Mouse (Mus musculus) forebrain, embryonic 11.5 days (tissue): ENCODE measurements at regions not wholly inside any gene's neighbourhood (a gene's known extent, or its start where the extent isn't known, plus 50 kb on each side); places are given as distances from the start of the nearest gene placed in this dataset.

Experiments used
- ATAC-seq: fragments of 200-750 bp; cut with Nextera tagmentation; replicated peaks from 2 replicates; pipeline ENCODE4 v1.8.0; 2017; ENCODE audit warnings: moderate TSS enrichment; ENCODE audit not compliant: low FRiP score
- DNase-seq: peaks from one replicate; pipeline ENCODE4 v3.0.0-alpha.2; 2017; ENCODE audit warnings: low spot score
- H3K27ac ChIP-seq: fragments of 300-500 bp; sonication (generic); 2 replicates; pipeline ENCODE4 v1.5.1; 2014; ENCODE audit warnings: low read depth, low read length
- H3K27me3 ChIP-seq: fragments of 300-500 bp; sonication (generic); 2 replicates; pipeline ENCODE4 v1.6.1; 2014; ENCODE audit warnings: mild to moderate bottlenecking, low read length, mixed read lengths; ENCODE audit not compliant: control insufficient read depth, insufficient read depth
- H3K36me3 ChIP-seq: fragments of 300-500 bp; sonication (generic); 2 replicates; pipeline ENCODE4 v1.6.1; 2014; ENCODE audit warnings: mild to moderate bottlenecking, low read length, moderate library complexity, mixed read lengths; ENCODE audit not compliant: control insufficient read depth, insufficient read depth
- H3K4me1 ChIP-seq: fragments of 300-500 bp; sonication (generic); replicated peaks from 2 replicates; pipeline ENCODE4 v1.6.1; 2014; ENCODE audit warnings: low read length, mixed read lengths; ENCODE audit not compliant: control insufficient read depth, insufficient read depth
- H3K4me2 ChIP-seq: fragments of 300-500 bp; sonication (generic); 2 replicates; pipeline ENCODE4 v1.6.1; 2014; ENCODE audit warnings: low read depth, mild to moderate bottlenecking, low read length, moderate library complexity, mixed read lengths; ENCODE audit not compliant: severe bottlenecking
- H3K4me3 ChIP-seq: fragments of 300-500 bp; sonication (generic); 2 replicates; pipeline ENCODE4 v1.5.1; 2014; ENCODE audit warnings: low read depth, low read length
- H3K9ac ChIP-seq: fragments of 300-500 bp; sonication (generic); 2 replicates; pipeline ENCODE4 v1.6.1; 2014; ENCODE audit warnings: low read length
- H3K9me3 ChIP-seq: fragments of 300-500 bp; sonication (generic); 2 replicates; pipeline ENCODE4 v1.6.1; 2016; ENCODE audit warnings: low read length, mixed read lengths; ENCODE audit not compliant: control insufficient read depth
- WGBS: fragments of 180-500 bp; shearing (Covaris S2); extraction: QIAGEN DNeasy Blood & Tissue Kit; methylation state at CpG from one replicate; pipeline ENCODE4 v1.1.7; 2014; 5-methylcytosine and 5-hydroxymethylcytosine counted together

DNA sequence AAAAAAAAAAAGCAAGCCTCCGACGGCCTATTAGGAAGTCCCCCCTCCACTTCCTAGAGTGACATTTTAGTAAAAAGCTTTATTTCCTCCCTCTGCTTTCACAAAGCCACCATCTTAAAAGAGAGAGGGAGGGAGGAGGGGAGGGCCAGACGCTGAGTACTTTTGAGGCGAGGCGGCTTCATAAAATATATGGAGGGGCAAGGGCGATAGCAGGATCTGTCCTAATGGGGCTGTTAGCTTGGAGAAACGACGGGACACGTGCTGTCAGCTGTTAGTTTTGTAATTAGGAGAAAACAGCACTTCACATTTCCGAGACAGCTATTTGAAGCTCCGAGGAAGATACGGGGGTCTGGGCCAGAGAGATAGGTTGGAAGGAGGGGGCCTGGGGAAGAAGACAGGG, 184.8 kb upstream of the 4931429L15Rik start:
- no peaks in the 10 kb centered on the region for H3K9me3 ChIP-seq
- no peaks in the 10 kb centered on the region for H3K27me3 ChIP-seq
- H3K4me3 ChIP-seq, result no peak overlapping the region
- H3K9ac ChIP-seq, result no peak overlapping the region
- DNase-seq, result no peak
- H3K27ac ChIP-seq, result no peak overlapping the region
- peaks cover 3% of the 10 kb centered on the region; the same call in 1 of the 2 replicates for H3K4me1 ChIP-seq
- no peaks in the 10 kb centered on the region for H3K36me3 ChIP-seq
- 66% methylated on average over 12 of the region's 12 CpGs for WGBS
- ATAC-seq, result no peak
- H3K4me2 ChIP-seq, result no peak overlapping the region

DNA sequence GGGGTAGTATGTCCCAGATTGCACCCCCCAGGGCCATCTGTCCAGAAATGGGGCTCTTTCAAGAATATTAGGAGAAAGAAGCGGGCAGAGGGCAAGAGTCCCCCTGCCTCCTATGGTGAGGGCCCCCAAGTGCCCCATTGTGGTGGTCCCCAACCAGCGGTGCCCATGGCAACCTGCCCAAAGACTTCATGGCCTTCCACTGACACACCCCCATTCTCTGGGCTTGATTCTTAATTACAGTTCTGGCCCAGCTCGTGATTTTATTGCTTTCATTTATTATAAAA, 184.3 kb upstream of the 4931429L15Rik start:
- no peak for ATAC-seq
- DNase-seq, result no peak

DNA sequence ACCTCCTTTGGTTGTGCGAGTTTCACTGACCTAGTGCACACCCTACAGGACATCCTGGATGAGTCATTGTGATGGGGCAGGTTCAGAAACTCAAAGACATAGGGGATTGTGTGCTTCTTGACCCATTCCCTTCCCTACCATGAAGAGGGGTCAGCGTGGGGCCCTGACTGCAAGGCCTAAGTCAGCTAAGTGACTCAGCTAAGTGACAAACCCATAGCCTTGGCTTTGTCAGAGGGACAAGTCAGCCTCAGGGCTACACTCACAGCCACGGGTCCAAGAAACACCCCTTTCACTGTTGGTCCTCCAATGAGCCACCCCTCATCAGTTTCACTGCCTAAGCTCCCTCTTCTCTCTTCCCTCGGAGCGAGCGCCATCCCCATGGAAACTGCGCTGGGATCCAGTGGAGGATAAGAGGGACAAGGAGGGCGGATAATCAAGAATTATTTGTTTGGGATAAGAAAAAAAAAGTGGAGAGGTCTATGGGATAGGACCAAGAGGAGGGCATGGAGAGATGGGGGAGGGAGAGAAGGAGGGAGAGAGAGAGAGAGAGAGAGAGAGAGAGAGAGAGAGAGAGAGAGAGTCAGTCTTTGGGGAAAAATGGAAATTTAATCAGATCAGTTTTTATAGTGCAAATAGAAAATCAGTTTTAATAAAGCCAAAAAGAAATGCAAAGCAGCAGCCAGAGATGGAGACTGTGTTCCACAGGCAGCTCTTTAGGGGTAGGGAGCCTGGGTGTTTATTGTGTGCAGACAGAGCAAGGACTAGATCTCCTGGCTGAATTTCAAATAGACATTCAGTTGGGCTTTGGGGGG, 183.7 kb upstream of the 4931429L15Rik start:
- H3K4me3 ChIP-seq, result no peak overlapping the region
- H3K27ac ChIP-seq, result no peak overlapping the region
- WGBS, result 59% methylated on average over 8 of the region's 8 CpGs
- no peak for DNase-seq
- H3K9ac ChIP-seq, result no peak overlapping the region
- 0 out of 2 replicates have a peak overlapping the region, but pooled peaks have one; percentile 8 for H3K4me2 ChIP-seq
- ATAC-seq, result no peak
- no peaks in the 10 kb centered on the region for H3K27me3 ChIP-seq
- peaks cover 3% of the 10 kb centered on the region; the same call in 1 of the 2 replicates for H3K4me1 ChIP-seq
- no peaks in the 10 kb centered on the region for H3K9me3 ChIP-seq
- H3K36me3 ChIP-seq, result no peaks in the 10 kb centered on the region

More for the DNA sequence above, 184.3 kb upstream of the 4931429L15Rik start:
- Histone ChIP-seq H3K27ac (no peak overlapping the region; the same call in 1 of the 2 replicates), H3K36me3 (no peaks in the 10 kb centered on the region), H3K27me3 (no peaks in the 10 kb centered on the region), H3K9me3 (no peaks in the 10 kb centered on the region), H3K9ac (no peak overlapping the region), H3K4me2 (0 out of 2 replicates have a peak overlapping the region, but pooled peaks have one; percentile 8), H3K4me3 (no peak overlapping the region), H3K4me1 (peaks cover 3% of the 10 kb centered on the region; the same call in 1 of the 2 replicates)
- 36% methylated on average over 3 of the region's 3 CpGs for WGBS

DNA sequence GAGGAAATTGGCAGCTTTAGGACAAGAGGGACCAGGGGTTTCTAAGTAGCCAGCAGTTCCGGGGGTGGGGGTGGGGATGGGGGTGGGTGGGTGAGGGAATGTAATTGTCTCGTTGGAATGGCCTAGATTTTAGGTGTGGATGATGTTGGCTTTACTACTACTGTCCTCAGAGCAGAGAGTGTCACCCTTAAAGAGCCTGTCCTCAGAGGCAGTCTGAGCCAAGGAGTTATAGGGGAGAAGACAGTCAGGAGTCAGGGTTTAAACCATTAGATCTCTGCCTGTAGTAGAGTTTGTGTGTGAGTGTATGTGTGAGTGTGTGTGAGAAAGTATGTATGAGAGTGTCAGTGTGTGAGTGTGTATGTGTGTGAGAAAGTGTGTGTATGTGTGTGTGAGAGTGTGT, 179.6 kb upstream of the 4931429L15Rik start:
- H3K9ac ChIP-seq, result no peak overlapping the region
- H3K4me1 ChIP-seq, result peaks cover 3% of the 10 kb centered on the region; the same call in 1 of the 2 replicates
- no peak overlapping the region for H3K4me3 ChIP-seq
- no peak overlapping the region for H3K27ac ChIP-seq
- H3K27me3 ChIP-seq, result no peaks in the 10 kb centered on the region
- DNase-seq, result no peak
- no peaks in the 10 kb centered on the region for H3K9me3 ChIP-seq
- no peaks in the 10 kb centered on the region for H3K36me3 ChIP-seq
- ATAC-seq, result no peak
- 39% methylated on average over 2 of the region's 2 CpGs for WGBS
- H3K4me2 ChIP-seq, result no peak overlapping the region

DNA sequence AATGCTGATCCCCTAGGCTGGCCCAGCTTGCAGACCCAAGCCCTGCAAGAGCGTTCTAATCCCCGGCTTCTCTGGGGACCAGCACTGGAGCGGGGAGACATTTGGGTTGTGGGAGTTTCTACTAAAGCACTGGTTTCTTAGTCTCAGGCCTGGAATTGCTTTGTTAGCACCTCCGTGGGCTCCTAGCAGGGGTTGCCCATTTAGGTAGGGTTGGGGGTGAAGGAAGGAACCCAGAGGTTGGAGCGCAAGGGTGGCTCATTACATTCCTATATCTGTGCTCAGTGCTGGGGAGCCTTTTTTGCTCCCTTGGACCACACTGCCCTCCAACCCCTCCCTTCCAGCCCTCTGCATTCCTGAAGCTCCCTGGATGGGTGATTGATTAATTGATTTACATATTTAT, 179.1 kb upstream of the 4931429L15Rik start:
- no peaks in the 10 kb centered on the region for H3K9me3 ChIP-seq
- H3K9ac ChIP-seq, result no peak overlapping the region
- no peak for DNase-seq
- no peak overlapping the region for H3K4me2 ChIP-seq
- H3K27ac ChIP-seq, result no peak overlapping the region
- no peaks in the 10 kb centered on the region for H3K36me3 ChIP-seq
- no peak for ATAC-seq
- no peaks in the 10 kb centered on the region for H3K27me3 ChIP-seq
- peaks cover 1% of the 10 kb centered on the region; the same call in 1 of the 2 replicates for H3K4me1 ChIP-seq
- WGBS, result 48% methylated on average over 5 of the region's 5 CpGs
- H3K4me3 ChIP-seq, result no peak overlapping the region

DNA sequence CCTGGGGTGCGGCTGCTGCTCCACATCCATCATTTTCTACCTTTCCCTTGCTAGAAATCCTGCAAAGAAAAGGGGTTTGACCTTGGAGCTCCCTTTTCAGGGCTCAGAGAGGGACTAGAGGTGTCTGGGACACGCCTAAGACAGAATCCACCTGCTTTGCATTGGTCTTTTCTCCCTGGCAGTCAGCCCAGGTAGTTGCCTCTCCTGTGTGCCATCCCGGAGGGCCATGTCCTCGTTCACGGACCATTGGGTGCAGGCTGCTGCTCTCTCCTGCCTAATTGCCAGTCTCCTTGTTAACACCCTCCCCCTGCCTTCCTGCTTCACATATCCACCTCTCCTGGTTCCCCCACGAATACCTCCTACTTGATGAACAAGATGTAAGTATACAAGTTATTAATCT, 175.5 kb upstream of the 4931429L15Rik start:
- WGBS, result 81% methylated on average over 6 of the region's 6 CpGs
- ATAC-seq (no peak), DNase-seq (no peak)
- no peaks in the 10 kb centered on the region for H3K4me1 ChIP-seq
- no peak overlapping the region for H3K4me2 ChIP-seq
- no peak overlapping the region for H3K9ac ChIP-seq
- H3K4me3 ChIP-seq, result no peak overlapping the region
- H3K27me3 ChIP-seq, result no peaks in the 10 kb centered on the region
- no peaks in the 10 kb centered on the region for H3K36me3 ChIP-seq
- H3K9me3 ChIP-seq, result no peaks in the 10 kb centered on the region
- no peak overlapping the region for H3K27ac ChIP-seq

DNA sequence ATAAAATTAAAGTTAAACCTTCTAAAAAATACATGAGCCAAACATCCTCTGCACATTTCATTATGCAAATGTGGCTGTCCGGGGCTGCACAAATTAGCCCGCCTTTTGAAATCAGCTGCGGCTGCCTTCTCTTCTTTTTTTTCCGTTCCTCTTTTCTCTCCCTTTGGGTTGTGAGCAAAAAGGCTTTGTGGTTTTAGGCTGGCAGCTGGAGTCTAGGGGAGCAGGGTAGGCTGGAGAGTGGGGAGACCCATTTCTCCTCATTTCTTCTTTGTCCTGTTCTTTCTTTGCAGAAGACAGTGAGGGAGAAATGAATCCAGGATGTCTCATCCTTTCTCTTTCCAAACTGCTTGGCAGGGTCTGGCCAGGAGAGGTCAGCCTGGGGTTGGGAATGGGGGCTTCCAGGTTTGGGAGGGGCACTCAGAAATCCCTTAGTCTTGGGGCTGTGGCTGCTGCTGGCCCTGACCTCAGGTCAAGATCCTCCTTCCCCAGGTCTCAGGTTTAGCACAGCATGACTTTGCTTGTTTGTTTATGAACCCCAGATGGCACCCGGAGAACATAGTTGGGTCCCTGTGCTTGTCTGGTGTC, 163.2 kb upstream of the 4931429L15Rik start:
- Histone ChIP-seq H3K9ac (no peak overlapping the region), H3K36me3 (no peaks in the 10 kb centered on the region), H3K27ac (peak overlapping the region; percentile 20; the same call in 1 of the 2 replicates), H3K4me2 (peak overlapping the region; percentile 1; the same call in 1 of the 2 replicates), H3K4me1 (peaks cover 18% of the 10 kb centered on the region), H3K9me3 (no peaks in the 10 kb centered on the region), H3K27me3 (no peaks in the 10 kb centered on the region), H3K4me3 (no peak overlapping the region)
- 33% methylated on average over 5 of the region's 5 CpGs for WGBS
- ATAC-seq, result no peak
- DNase-seq, result no peak

DNA sequence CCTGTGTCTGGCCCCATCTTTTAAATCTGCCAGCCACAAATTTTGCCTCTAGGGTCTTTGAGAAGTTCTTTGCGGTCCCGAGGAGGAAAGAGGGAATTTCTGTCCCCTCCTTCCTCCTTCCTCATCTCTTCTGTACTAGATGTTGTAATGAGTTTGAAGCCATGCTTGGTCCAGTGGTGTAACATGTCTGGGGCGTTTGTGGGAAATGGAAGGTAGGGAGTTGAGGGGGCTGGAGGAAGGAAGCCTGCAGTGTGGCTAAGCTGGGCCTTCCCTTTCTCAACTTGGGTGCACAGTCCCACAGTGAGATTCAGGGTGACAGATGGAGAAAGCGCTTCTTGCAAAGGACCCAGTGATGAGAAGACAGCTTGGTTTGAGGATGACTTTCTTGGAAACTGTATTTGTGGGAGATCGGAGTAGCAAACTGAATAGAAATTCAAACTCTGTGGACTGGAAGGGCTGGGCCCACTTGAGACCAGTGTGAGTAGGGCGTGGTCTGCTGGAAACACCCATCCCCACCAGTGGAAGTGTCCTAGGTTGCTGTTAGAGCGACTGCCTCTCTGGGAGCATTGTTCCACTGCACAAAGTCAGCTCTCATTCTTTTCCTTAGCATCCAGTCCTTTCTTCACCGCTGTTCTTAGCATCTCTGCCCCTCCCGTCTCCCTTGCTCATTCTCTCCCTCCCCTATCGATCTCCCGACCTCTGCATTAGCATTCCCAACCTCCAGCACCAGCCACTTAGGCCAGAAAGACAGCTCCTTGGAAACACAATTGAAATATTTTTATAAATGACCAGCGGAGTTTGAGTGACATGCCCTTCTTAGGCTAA, 162.5 kb upstream of the 4931429L15Rik start:
- H3K9me3 ChIP-seq, result no peaks in the 10 kb centered on the region
- H3K9ac ChIP-seq, result no peak overlapping the region
- no peak for DNase-seq
- no peaks in the 10 kb centered on the region for H3K27me3 ChIP-seq
- peaks cover 18% of the 10 kb centered on the region for H3K4me1 ChIP-seq
- no peak for ATAC-seq
- H3K4me2 ChIP-seq, result peak overlapping the region; percentile 1; the same call in 1 of the 2 replicates
- no peak overlapping the region for H3K4me3 ChIP-seq
- no peaks in the 10 kb centered on the region for H3K36me3 ChIP-seq
- WGBS, result 45% methylated on average over 12 of the region's 12 CpGs
- H3K27ac ChIP-seq, result no peak overlapping the region; the same call in 1 of the 2 replicates
